Comparison of ENCODE assay signal across 8 mouse cellular contexts in the genomic region with DNA sequence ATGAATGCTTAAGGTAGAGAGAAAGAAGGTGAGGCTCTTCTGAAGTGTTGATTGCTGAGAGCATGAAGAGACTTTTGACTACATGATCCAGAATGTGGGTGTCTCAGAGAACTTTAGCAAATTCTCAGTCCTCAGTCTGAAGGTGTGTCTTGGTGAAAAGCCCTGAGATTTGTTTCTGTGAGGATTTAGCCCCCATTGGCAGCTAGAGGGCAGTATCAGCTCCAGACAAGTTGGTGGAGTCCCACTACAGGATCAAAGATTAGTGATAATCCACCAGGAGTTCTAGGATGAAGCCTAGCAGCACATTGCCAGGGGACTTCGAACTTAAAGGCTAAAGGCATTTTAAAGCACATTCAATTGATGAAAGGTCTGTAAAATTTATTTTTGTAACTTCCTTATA.
DNase-seq lines count a peak whose midpoint lies in the region; ATAC-seq and TF ChIP-seq lines count a peak whose summit lies in the region.
"Had no signal": no experiment of that assay in that cellular context is flagged by ENCODE, and none has a peak within 500 bp of the region (broad histone marks: within the 10 kb centered on the region; RNA-seq: fewer than 3 reads in every experiment).

No protein-coding gene starts in this region.

- peak; percentile 17 for DNase-seq in hindbrain, postnatal 0 days (ENCODE audit: low spot score)
- DNase-seq in A20 (ENCODE audit: low read depth, low spot score) = peak; percentile 26
- DNase-seq in NIH3T3 (ENCODE audit: low read depth) = peak; percentile 12
- peak; percentile 71 to 76 for DNase-seq in cerebellum, postnatal 25 days
- DNase-seq in thymus, postnatal 4 days = no peak
- no peak for DNase-seq in right cerebral cortex, adult 2 months (ENCODE audit: low spot score in 2 of 2)

- no peaks in the 10 kb centered on the region for H3K36me3 ChIP-seq in hindbrain, postnatal 0 days (ENCODE audit: insufficient read depth, low read length)
- H3K36me3 ChIP-seq in hindbrain, embryonic 16.5 days (ENCODE audit: control insufficient read depth, insufficient read depth, low read length) = no peaks in the 10 kb centered on the region
- H3K36me3 ChIP-seq: heart, embryonic 10.5 days had no signal

- no peak overlapping the region for H3K4me2 ChIP-seq in hindbrain, postnatal 0 days (ENCODE audit: low read depth, low read length)
- no peak overlapping the region for H3K4me2 ChIP-seq in hindbrain, embryonic 16.5 days (ENCODE audit: low read length)

- H3K9me3 ChIP-seq in hindbrain, postnatal 0 days (ENCODE audit: low read length) = no peaks in the 10 kb centered on the region
- no peaks in the 10 kb centered on the region for H3K9me3 ChIP-seq in hindbrain, embryonic 16.5 days (ENCODE audit: control insufficient read depth, low read length)
- H3K9me3 ChIP-seq: heart, embryonic 10.5 days had no signal

- ATAC-seq in hindbrain, postnatal 0 days = no peak
- ATAC-seq in hindbrain, embryonic 16.5 days = no peak

- H3K4me3 ChIP-seq in hindbrain, postnatal 0 days (ENCODE audit: low read length) = no peak overlapping the region
- no peak overlapping the region for H3K4me3 ChIP-seq in hindbrain, embryonic 16.5 days (ENCODE audit: low read length)
- H3K4me3 ChIP-seq: heart, embryonic 10.5 days had no signal

- no peak overlapping the region for H3K27ac ChIP-seq in hindbrain, postnatal 0 days
- H3K27ac ChIP-seq in hindbrain, embryonic 16.5 days (ENCODE audit: low read depth, low read length) = no peak overlapping the region
- H3K27ac ChIP-seq: heart, embryonic 10.5 days had no signal

- H3K27me3 ChIP-seq in hindbrain, postnatal 0 days (ENCODE audit: insufficient read depth, low read length) = no peaks in the 10 kb centered on the region
- no peaks in the 10 kb centered on the region for H3K27me3 ChIP-seq in hindbrain, embryonic 16.5 days (replicated peaks; ENCODE audit: control insufficient read depth, insufficient read depth, low read length)

- H3K4me1 ChIP-seq in hindbrain, postnatal 0 days (ENCODE audit: insufficient read depth, low read length) = no peaks in the 10 kb centered on the region
- no peaks in the 10 kb centered on the region for H3K4me1 ChIP-seq in hindbrain, embryonic 16.5 days (ENCODE audit: control insufficient read depth, insufficient read depth, low read depth, low read length)
- H3K4me1 ChIP-seq: heart, embryonic 10.5 days had no signal

- peak; percentile 52 for TF ChIP-seq CTCF in hindbrain, postnatal 0 days (IDR thresholded peaks at IDR 0.05; ENCODE audit: low read depth)

- H3K9ac ChIP-seq in hindbrain, postnatal 0 days (replicated peaks; ENCODE audit: low read length) = no peak overlapping the region
- H3K9ac ChIP-seq in hindbrain, embryonic 16.5 days (ENCODE audit: low read depth, low read length) = no peak overlapping the region

- WGBS in hindbrain, postnatal 0 days = 86% methylated on average over 1 of the region's 1 CpGs
- 79% methylated on average over 1 of the region's 1 CpGs for WGBS in hindbrain, embryonic 16.5 days

Comparison
In these comparisons a context has a peak if more than half of its experiments do, and no peak if none do; other contexts are left out.
1. DNase-seq: peak in hindbrain, postnatal 0 days (single experiment), A20 (single experiment), NIH3T3 (single experiment) and cerebellum, postnatal 25 days (2 of 2); none in thymus, postnatal 4 days (single experiment) and right cerebral cortex, adult 2 months (0 of 2).